Mouse (Mus musculus) midbrain, postnatal 0 days (tissue): ENCODE results near the gene Atp5l. TPM values are rescaled to one million over a fixed set of nuclear protein-coding genes. Genes with fewer than 3 reads are reported as not detected.
A peak's percentile ranks its signal among the peaks of the same experiment; 100 is the strongest.
"Not testable (repeated sequence)": the region's sequence is repeated elsewhere in the genome, so short reads cannot be mapped to it uniquely, and the experiment has no call there.

Experiments
- ATAC-seq: fragments of 200-750 bp; cut with Nextera tagmentation; 2 replicates; pipeline ENCODE4 v1.8.0; 2017; ENCODE audit warnings: moderate number of reproducible peaks, mild to moderate bottlenecking, moderate TSS enrichment, moderate library complexity; ENCODE audit not compliant: low FRiP score
- DNase-seq: peaks from one replicate; pipeline ENCODE4 v3.0.0-alpha.2; 2015; ENCODE audit warnings: low spot score
- H3K27ac ChIP-seq: fragments of 300-500 bp; sonication (generic); 2 replicates; pipeline ENCODE4 v1.5.1; 2014; ENCODE audit warnings: low read depth, mild to moderate bottlenecking, low read length, mixed read lengths
- H3K27me3 ChIP-seq: fragments of 300-500 bp; sonication (generic); 2 replicates; pipeline ENCODE4 v1.6.1; 2014; ENCODE audit warnings: low read length, control low read depth, mixed read lengths; ENCODE audit not compliant: insufficient read depth
- H3K36me3 ChIP-seq: fragments of 300-500 bp; sonication (generic); 2 replicates; pipeline ENCODE4 v1.6.1; 2014; ENCODE audit warnings: low read length, control low read depth, mixed read lengths; ENCODE audit not compliant: insufficient read depth
- H3K4me1 ChIP-seq: fragments of 300-500 bp; sonication (generic); 2 replicates; pipeline ENCODE4 v1.6.1; 2014; ENCODE audit warnings: mild to moderate bottlenecking, control low read depth, antibody characterized with exemption, low read length, mixed read lengths; ENCODE audit not compliant: insufficient read depth
- H3K4me2 ChIP-seq: fragments of 300-500 bp; sonication (generic); 2 replicates; pipeline ENCODE4 v1.6.1; 2014; ENCODE audit warnings: low read depth, mild to moderate bottlenecking, low read length, mixed read lengths; ENCODE audit not compliant: poor library complexity, severe bottlenecking
- H3K4me3 ChIP-seq: fragments of 300-500 bp; sonication (generic); 2 replicates; pipeline ENCODE4 v1.5.1; 2014; ENCODE audit warnings: low read depth, mild to moderate bottlenecking, low read length, moderate library complexity
- H3K9ac ChIP-seq: fragments of 300-500 bp; sonication (generic); replicated peaks from 2 replicates; pipeline ENCODE4 v1.6.1; 2014; ENCODE audit warnings: mild to moderate bottlenecking, low read length, moderate library complexity, mixed read lengths; ENCODE audit not compliant: poor library complexity, severe bottlenecking
- H3K9me3 ChIP-seq: fragments of 300-500 bp; sonication (generic); 2 replicates; pipeline ENCODE4 v1.6.1; 2016; ENCODE audit warnings: low read length, control low read depth
- CTCF ChIP-seq: IDR thresholded peaks from 2 replicates; pipeline ENCODE4 v1.5.1; 2016; ENCODE audit warnings: antibody characterized with exemption, mild to moderate bottlenecking
- WGBS: fragments of 180-500 bp; shearing (Covaris S2); extraction: QIAGEN DNeasy Blood & Tissue Kit; methylation state at CpG from one replicate; pipeline ENCODE4 v1.1.7; 2014; 5-methylcytosine and 5-hydroxymethylcytosine counted together
- polyA plus RNA-seq: library from polyadenylated mRNA; unstranded; fragments of >200 nt; fragmentation: Nextera tagmentation; extraction: Ambion mirVana; gene quantifications from 2 replicates; pipeline ENCODE4 v1.2.1, GENCODE M21; 2015
- total RNA-seq: library from RNA; depleted of rRNA; stranded (reverse); fragments of >200 nt; gene quantifications from 2 replicates; pipeline ENCODE4 v1.2.3, GENCODE M21; 2014; rRNA removed

Atp5l gene
- total RNA-seq: 204 and 253 TPM in 2 replicates
- polyA plus RNA-seq: 870 and 874 TPM in 2 replicates

DNA sequence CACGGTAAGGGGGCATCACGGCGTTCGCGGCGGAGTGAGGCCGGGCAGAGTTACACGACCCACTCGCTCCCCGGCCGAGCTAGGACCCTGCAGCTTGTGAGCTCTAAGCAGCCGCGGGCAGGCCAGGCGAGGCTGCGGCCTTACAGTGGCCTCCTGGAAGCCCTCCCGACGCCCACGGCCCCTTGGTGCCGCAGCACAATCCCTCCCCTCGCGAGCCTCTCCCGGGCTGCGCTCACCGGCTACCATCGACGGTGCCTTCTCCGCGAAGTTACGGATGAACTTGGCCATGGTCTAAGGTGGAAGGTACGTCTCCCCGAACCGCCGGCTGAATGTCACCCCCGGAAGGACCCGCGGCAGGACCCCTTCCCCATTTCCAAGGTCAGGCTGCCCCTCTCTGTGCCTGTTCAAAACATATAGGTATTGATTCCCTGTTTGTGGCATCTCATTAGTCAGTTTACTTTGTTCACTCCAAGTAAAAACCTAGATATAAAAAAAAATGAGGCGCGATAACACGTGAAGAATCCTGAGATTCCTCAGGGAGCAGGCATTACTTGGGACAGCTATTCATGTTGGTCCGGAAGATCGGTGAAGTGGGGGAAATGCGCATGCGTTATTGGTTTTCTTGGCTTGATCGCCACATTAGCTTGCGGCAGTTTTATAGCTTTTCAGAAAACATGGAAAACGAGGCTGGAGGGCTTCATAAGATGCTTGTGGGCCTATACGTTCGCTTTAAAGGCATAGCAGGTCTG lies at the start of gene Atp5l:
Gene Atp5l, minus strand, starts transcription at position 369 of the 749 bp plus-strand sequence.
- peak within 1 kb of the TSS; percentile 90 for H3K27ac ChIP-seq
- WGBS: under 1% methylated on average over 48 of the region's 48 CpGs
- no peaks in the 10 kb centered on the region for H3K27me3 ChIP-seq
- peak within 1 kb of the TSS; percentile 96 for H3K9ac ChIP-seq
- peak within 1 kb of the TSS; percentile 55 for H3K4me2 ChIP-seq
- TF ChIP-seq CTCF: no peak
- DNase-seq: peak; percentile 99
- no peaks in the 10 kb centered on the region for H3K36me3 ChIP-seq
- H3K9me3 ChIP-seq: no peaks in the 10 kb centered on the region
- ATAC-seq: peak; percentile 86
- no peaks in the 10 kb centered on the region for H3K4me1 ChIP-seq
- peak within 1 kb of the TSS; percentile 93 for H3K4me3 ChIP-seq

- H3K4me2 ChIP-seq: no peak overlapping the region
- H3K9ac ChIP-seq: no peak overlapping the region
- peak; percentile 38 for TF ChIP-seq CTCF
- no peaks in the 10 kb centered on the region for H3K36me3 ChIP-seq
- ATAC-seq: no peak
- H3K4me1 ChIP-seq: peaks cover 4% of the 10 kb centered on the region; the same call in 1 of the 2 replicates
- WGBS: 86% methylated on average over 1 of the region's 1 CpGs
- DNase-seq: no peak
- H3K27me3 ChIP-seq: peaks cover 4% of the 10 kb centered on the region; the same call in 1 of the 2 replicates
- H3K27ac ChIP-seq: no peak overlapping the region
- no peak overlapping the region for H3K4me3 ChIP-seq
- H3K9me3 ChIP-seq: no peaks in the 10 kb centered on the region
These were observed 48.9 kb upstream of the Atp5l start for GRCm38 (mm10) chr9:44969450-44969849.

GRCm38 (mm10) chr9:44967763-44968162 lies 47.2 kb upstream of the Atp5l start:
- H3K27ac ChIP-seq, DNase-seq, H3K4me3 ChIP-seq, H3K36me3 ChIP-seq, H3K4me1 ChIP-seq, H3K9ac ChIP-seq, ATAC-seq, H3K4me2 ChIP-seq, H3K27me3 ChIP-seq, H3K9me3 ChIP-seq: not testable (repeated sequence)
- WGBS: 79% methylated on average over 5 of the region's 5 CpGs

DNA sequence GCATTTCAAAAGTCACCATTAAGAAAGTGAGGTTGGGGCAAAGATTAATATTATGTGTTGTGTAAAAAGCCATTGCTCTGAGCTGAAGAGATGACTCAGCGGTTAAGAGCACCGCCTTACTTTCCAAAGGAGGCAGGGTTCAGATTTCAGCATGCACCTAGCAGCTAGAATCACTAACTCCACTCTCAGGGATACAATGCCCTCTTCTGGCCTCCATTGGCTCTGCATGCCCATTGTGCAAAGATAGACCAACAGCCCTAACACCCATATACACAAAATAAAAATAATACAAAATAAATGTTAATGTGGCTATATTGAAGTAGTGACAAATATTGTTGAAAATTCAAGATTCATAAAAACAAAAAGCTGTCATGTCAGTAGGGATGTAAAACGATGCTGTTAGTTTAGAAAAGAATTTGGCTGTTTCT lies 46.3 kb upstream of the Atp5l start:
- Histone ChIP-seq H3K27me3 (no peaks in the 10 kb centered on the region), H3K9ac (no peak overlapping the region), H3K4me1 (peaks cover 6% of the 10 kb centered on the region; the same call in 1 of the 2 replicates), H3K27ac (no peak overlapping the region), H3K4me2 (no peak overlapping the region), H3K9me3 (no peaks in the 10 kb centered on the region), H3K4me3 (no peak overlapping the region), H3K36me3 (no peaks in the 10 kb centered on the region)
- peak; percentile 80 for TF ChIP-seq CTCF
- ATAC-seq (no peak), DNase-seq (peak; percentile 61)
- WGBS: 22% methylated on average over 3 of the region's 3 CpGs

DNA sequence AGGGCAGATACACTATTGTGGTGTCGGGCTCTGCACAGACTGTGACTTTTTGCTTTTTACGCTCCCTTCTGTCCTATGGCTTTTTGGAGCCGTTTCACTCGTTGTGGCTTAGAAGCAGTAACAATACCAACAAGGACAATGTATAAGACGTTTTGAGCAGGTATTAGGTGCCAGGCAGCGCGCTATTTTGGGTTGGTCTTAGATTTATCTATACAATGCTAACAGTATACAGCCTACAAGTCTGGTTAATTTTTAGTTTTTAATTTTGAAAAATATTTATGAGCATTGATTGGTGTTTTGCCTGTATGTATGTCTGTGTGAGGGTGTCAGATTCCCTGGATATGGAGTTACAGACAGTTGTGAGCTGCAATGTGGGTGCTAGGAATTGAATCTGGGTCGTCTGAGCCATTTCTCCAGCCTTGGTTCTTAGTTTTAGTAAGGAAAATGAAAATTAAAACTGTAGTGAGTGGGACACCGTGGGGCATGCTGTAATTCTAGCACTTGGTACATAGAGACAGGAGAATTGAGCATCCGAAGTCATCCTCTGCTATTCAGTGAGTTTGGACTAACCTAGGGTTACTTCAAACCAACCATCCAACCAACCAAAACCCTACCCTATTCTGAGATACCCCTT lies 45.4 kb upstream of the Atp5l start:
- ATAC-seq: peak; percentile 21; the same call in 1 of the 2 replicates
- peaks cover 6% of the 10 kb centered on the region; the same call in 1 of the 2 replicates for H3K4me1 ChIP-seq
- no peak for TF ChIP-seq CTCF
- peaks cover 4% of the 10 kb centered on the region; the same call in 1 of the 2 replicates for H3K36me3 ChIP-seq
- DNase-seq: no peak
- peak overlapping the region; percentile 60 for H3K4me2 ChIP-seq
- H3K9ac ChIP-seq: peak overlapping the region; percentile 30; the same call in 1 of the 2 replicates
- 14% methylated on average over 10 of the region's 10 CpGs for WGBS
- peak overlapping the region; percentile 48 for H3K27ac ChIP-seq
- no peaks in the 10 kb centered on the region for H3K9me3 ChIP-seq
- no peaks in the 10 kb centered on the region for H3K27me3 ChIP-seq
- peak overlapping the region; percentile 76 for H3K4me3 ChIP-seq
